Mouse (Mus musculus) erythroblast, embryonic 14.5 days (primary cell): ENCODE data around the gene H2afz. TPM values are rescaled to one million over a fixed set of nuclear protein-coding genes. Genes with fewer than 3 reads are reported as not detected.

Experiments
- H3K27me3 ChIP-seq: 2 replicates; pipeline ENCODE4 v1.6.1; 2012; ENCODE audit warnings: inconsistent platforms; ENCODE audit not compliant: control insufficient read depth
- H3K36me3 ChIP-seq: 2 replicates; pipeline ENCODE4 v1.6.1; 2012; ENCODE audit warnings: mild to moderate bottlenecking, inconsistent platforms; ENCODE audit not compliant: control insufficient read depth
- H3K4me1 ChIP-seq: 2 replicates; pipeline ENCODE4 v1.6.1; 2012; ENCODE audit warnings: inconsistent platforms; ENCODE audit not compliant: control insufficient read depth
- H3K4me3 ChIP-seq: replicated peaks from 2 replicates; pipeline ENCODE3; 2012; ENCODE audit warnings: moderate library complexity, mild to moderate bottlenecking, inconsistent platforms
- H3K9me3 ChIP-seq: 2 replicates; pipeline ENCODE4 v1.6.1; 2012; ENCODE audit warnings: low read length, inconsistent platforms, mixed read lengths; ENCODE audit not compliant: control insufficient read depth
- GATA1 ChIP-seq: IDR thresholded peaks from 2 replicates; pipeline ENCODE4 v1.6.1; 2012; ENCODE audit warnings: low read length, inconsistent platforms, mixed read lengths
- TAL1 ChIP-seq: IDR thresholded peaks from 3 replicates; pipeline ENCODE4 v1.6.1; 2012; ENCODE audit warnings: low read length, inconsistent platforms, mixed read lengths
- polyA plus RNA-seq: library from polyadenylated mRNA; stranded (reverse); fragments of >175 nt; gene quantifications from 2 replicates; pipeline ENCODE4 v1.2.3, GENCODE M21; 2012

H2afz gene
- polyA plus RNA-seq, 1 experiment: 289 TPM

DNA sequence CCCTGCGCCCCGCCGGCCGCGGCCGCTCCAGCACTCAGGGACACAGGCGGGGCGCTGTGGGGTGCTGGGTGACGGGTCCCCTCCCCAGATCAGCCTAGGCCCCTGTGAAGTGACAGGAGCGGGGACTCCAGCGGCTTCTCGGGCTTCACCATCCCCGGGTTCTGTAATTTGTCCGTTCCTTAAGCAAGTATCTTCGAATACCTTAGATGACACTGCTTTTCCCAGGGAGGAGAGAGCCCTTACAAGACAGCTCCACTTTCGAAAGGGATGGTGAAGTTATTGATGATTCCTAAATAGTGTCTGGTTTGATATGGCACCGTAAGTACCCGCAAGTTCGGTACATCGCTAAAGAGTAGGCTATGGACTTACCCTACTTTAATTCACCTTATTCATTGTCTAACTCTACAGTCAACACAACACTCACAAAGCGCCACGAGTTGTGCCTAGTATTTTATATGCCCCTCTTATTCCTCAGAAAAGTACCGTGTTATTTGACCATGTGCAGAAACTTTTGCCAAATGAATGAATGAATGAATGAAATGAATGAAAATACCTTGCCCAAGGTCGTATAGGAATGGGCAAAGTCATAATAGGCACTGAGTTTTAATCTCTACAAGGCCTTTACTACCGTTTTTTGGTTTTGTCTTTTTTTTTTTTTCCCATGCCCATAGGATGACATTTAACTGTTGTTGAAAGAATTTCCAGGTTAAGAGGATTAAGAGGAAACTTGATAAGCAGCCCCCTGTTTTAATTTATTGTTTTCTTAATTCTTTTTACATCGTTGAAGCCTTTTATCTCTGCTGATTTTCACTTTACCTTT is 4.0 kb downstream of the H2afz start:
- Histone ChIP-seq H3K36me3 (peaks cover 30% of the 10 kb centered on the region), H3K9me3 (no peaks in the 10 kb centered on the region), H3K27me3 (no peaks in the 10 kb centered on the region), H3K4me1 (peaks cover 37% of the 10 kb centered on the region), H3K4me3 (peak overlapping the region; percentile 85)
- TF ChIP-seq TAL1 (no peak), GATA1 (no peak)

DNA sequence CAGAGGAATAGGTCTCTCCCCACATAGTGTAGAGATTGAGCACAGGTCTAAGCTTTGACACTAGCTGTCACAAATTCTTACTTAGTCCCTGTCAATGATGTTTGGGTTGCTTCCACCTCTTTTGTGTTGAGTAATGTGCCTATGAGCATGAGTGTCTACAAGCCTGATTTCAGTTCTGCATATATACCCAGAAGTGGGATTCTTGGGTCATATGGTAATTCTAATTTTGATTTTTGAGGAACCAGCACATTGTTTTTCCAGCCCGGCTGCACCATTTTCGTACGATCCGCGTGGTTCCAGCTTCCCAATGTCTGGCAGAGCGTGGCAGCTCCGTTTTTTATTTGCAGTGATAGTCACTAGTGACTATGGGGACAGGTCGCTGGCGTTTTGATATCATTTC is 5.1 kb downstream of the H2afz start:
- Histone ChIP-seq H3K9me3 (no peaks in the 10 kb centered on the region), H3K4me1 (peaks cover 30% of the 10 kb centered on the region), H3K4me3 (no peak overlapping the region), H3K27me3 (no peaks in the 10 kb centered on the region), H3K36me3 (peaks cover 34% of the 10 kb centered on the region)
- TF ChIP-seq GATA1 (no peak), TAL1 (no peak)

DNA sequence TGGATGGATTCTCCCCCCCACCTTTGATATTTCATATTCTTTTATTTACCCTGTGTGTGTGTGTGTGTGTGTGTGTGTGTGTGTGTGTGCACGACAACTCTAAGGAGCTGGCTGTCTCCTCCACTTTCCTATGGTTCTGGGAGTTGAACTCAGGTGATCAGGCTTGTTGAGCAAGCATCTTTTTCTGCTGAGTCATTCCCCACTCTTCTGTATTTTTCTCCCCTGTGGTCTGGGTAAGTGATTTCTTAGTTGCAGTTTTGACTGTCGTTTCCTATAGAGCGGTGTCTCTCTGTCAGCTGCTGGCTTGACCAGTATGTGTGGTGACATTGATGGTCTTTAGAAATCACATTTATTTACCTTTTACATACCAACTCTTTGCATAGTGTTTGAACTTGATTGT is 15.0 kb downstream of the H2afz start:
- Histone ChIP-seq H3K4me3 (no peak overlapping the region), H3K9me3 (no peaks in the 10 kb centered on the region), H3K27me3 (no peaks in the 10 kb centered on the region), H3K36me3 (peaks cover 8% of the 10 kb centered on the region), H3K4me1 (peaks cover 11% of the 10 kb centered on the region)
- no peak for TF ChIP-seq TAL1
- no peak for TF ChIP-seq GATA1

DNA sequence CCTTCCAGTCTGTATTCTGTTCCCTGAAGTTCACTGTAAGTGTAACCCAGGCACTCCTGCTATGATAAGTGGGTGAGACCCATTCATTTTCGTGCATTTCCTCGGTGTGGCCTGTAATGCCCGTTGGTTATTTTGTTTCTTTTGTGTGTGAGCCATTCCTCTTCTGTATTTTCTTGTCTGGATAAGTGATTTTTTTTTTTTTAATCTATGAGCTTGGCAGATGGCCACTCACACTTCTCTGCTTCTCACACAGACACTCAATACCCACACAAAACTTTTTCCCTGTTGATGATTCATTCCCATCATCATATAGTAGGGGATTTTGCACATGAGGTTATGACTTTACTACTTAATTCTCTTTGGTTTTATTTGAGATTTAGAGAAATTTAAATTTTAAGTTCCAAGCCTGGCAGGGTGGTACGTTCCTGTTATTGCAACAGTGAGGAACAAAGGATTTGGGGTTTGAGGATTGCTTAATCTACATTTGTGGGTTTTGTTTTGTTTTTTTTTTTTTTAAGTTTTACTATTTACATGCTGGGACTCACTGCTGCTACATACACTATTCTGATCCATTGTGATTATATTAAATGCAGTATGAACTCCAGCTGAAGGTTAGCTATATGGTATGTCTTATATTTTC is 15.9 kb downstream of the H2afz start:
- Histone ChIP-seq H3K9me3 (no peaks in the 10 kb centered on the region), H3K4me3 (no peak overlapping the region), H3K27me3 (no peaks in the 10 kb centered on the region), H3K36me3 (peaks cover 7% of the 10 kb centered on the region), H3K4me1 (peaks cover 11% of the 10 kb centered on the region)
- TF ChIP-seq GATA1: no peak
- no peak for TF ChIP-seq TAL1

DNA sequence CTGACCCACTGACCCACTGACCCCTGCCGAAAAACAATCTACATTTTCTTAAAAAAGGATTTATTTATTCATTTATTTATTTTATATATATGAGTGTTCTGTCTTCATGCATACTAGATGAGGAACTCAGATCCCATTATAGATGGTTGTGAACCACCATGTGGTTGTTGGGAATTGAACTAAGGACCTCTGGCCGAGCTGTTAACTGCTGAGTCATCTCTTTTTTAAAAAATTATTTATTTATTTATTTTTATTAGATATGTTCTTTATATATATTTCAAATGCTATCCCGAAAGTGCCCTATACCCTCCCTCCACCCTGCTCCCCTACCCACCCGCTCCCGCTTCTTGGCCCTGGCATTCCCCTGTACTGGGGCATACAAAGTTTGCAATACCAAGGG is 16.8 kb downstream of the H2afz start:
- TF ChIP-seq TAL1 (no peak), GATA1 (no peak)
- H3K9me3 ChIP-seq: no peaks in the 10 kb centered on the region
- no peaks in the 10 kb centered on the region for H3K27me3 ChIP-seq
- H3K36me3 ChIP-seq: peaks cover 6% of the 10 kb centered on the region
- H3K4me3 ChIP-seq: no peak overlapping the region
- H3K4me1 ChIP-seq: peaks cover 11% of the 10 kb centered on the region

DNA sequence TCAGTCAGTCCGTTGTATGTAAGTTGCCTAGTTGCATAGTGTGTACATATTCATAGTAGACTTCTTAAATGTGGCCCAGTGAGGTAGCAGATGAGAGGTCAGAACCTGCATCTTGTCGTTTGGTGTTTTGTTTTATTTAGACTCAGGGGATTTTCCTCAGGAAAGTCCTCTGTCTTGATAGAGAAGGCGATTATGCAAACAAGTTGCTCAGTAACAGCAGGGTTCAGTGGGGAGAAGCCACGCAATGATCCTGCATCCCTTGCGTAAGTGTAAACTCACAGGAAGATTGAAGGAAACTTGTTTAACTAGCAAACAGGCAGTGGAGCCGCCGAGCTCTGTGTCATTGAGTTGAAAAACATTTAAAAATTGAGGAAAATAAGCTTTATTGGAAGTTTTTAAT is 23.7 kb downstream of the H2afz start:
- Histone ChIP-seq H3K27me3 (no peaks in the 10 kb centered on the region), H3K4me3 (no peak overlapping the region), H3K4me1 (peaks cover 19% of the 10 kb centered on the region), H3K36me3 (peaks cover 26% of the 10 kb centered on the region), H3K9me3 (no peaks in the 10 kb centered on the region; the same call in 1 of the 2 replicates)
- TF ChIP-seq GATA1 (no peak), TAL1 (no peak)

DNA sequence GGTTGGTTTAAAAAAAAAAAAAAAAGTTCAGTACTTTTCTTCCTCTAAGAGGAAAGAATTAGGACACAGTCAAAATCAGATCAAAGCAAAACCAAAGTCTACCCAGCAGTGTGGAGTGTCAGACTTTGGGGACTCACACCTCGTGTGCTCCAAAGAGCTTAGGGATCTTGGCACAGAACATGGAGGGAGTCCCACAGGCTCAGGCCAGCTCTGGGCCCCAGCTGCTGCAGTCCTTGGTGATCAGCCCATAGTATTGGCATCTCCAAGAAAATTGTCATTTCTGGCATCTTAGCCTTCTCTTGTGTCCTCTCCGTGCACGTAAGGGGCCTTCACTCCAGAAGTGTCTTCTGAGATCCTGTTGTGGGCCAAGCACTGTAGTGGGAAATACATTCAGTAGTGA is 26.8 kb downstream of the H2afz start:
- H3K36me3 ChIP-seq: peaks cover 39% of the 10 kb centered on the region
- TF ChIP-seq GATA1: no peak
- TF ChIP-seq TAL1: no peak
- H3K27me3 ChIP-seq: no peaks in the 10 kb centered on the region
- no peak overlapping the region for H3K4me3 ChIP-seq
- H3K9me3 ChIP-seq: no peaks in the 10 kb centered on the region; the same call in 1 of the 2 replicates
- H3K4me1 ChIP-seq: peaks cover 19% of the 10 kb centered on the region

DNA sequence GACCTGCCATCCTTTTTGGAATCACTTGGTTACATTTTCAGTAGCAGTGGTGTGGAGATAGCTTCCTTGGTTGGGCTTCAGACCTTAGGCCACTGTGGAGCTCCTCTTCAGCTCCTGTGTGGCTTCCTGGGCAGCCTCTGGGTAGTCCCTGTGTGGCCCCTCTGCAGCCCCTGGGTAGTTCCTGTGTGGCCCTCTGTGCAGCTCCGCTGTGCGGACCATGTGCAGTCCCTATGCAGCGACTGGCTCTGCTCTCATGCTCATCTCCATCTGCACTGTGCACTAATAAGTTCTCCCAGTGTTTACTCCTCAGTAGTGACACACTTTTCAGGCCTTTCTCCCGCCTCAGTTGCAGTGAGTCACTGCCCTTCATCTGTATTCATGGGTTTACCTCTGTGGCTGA is 27.8 kb downstream of the H2afz start:
- Histone ChIP-seq H3K4me3 (no peak overlapping the region), H3K36me3 (peaks cover 37% of the 10 kb centered on the region), H3K27me3 (no peaks in the 10 kb centered on the region), H3K9me3 (no peaks in the 10 kb centered on the region; the same call in 1 of the 2 replicates), H3K4me1 (peaks cover 19% of the 10 kb centered on the region)
- TF ChIP-seq TAL1 (no peak), GATA1 (no peak)

DNA sequence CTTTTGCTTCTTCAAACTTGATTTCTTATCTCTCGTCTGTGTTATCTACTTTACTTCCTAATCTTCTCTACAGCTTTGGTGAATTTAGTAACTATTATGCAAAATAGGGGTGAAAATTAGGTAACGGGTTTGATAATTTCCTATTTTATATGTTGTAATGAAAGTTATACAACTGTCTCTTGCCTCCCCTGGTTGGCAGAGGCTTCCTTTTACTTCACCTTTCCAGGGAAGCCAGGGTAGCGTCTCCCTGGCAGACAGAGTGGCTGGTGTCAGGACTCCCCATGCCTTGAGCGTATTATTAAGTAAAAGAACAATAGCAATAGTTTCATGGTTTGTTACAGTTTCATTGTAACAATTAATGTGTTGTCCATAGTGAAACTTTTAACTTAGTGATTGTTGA is 29.5 kb downstream of the H2afz start:
- Histone ChIP-seq H3K9me3 (no peaks in the 10 kb centered on the region; the same call in 1 of the 2 replicates), H3K36me3 (peaks cover 45% of the 10 kb centered on the region), H3K4me1 (peaks cover 18% of the 10 kb centered on the region), H3K4me3 (no peak overlapping the region), H3K27me3 (no peaks in the 10 kb centered on the region)
- no peak for TF ChIP-seq TAL1
- TF ChIP-seq GATA1: no peak
